Mouse (Mus musculus): Measurements from ENCODE around the gene Cradd.

Cradd gene

GRCm38 (mm10) chr10:95207423-95207822, 116.5 kb downstream of the Cradd start:
- no peak for DNase-seq (ENCODE audit: low spot score in 2 of 2)

DNA sequence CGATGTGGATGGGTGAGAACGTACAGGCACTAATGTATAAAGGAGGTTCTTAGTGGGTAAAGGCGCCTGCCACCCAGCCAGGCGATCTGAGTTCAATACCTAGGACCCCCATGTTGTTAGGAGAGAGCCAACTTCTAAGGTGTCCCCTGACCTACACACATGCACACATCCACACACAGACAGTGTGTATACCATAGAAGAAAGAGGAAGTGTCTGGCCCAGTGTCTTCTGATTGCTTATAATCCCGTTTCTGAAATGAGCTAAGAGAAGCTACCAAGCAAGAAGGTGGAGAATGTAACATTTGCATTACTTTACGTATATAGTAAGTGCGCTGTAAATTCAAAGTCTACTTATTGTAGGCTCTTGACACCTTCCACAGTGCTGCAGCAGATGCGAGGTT, 122.4 kb downstream of the Cradd start:
- DNase-seq (ENCODE audit: low spot score in 2 of 2): no peak

- DNase-seq (ENCODE audit: low spot score in 2 of 2): no peak
These were observed 123.6 kb downstream of the Cradd start for GRCm38 (mm10) chr10:95200323-95200722.

DNA sequence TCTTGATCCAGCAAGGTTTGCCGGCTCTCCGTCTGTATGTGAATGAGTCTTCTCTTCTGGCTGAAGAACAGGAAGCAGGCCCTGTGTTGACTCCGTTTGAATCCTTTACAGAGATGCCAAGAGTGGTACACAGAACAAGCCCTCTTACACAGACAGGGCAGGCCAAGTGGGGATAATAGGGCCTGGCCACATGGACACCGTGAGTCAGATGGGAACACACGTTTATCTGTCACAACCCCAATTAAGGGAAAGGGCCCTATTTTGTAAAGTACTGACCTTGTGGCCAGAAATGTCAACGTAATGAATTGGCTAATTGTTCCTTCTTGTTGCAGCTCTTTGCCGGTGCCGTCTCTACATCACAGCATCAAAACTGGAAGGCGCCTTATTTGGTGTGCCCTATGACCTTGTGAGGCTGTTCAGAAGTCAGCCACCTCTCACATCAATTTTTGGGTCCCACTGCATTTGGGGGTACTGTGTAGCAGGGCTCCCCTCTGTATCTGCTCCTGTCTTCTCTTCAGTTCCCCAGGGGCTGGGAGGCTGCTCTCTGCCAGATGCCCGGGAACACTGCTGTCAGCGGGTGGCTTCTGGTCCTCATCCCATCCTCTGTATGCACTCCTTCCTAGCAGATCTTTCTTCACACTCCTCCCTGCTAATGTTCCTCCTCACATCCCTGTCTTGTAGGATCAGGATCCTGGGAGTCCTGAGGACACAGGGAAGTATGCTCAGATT, 124.2 kb downstream of the Cradd start:
- no peak for DNase-seq (ENCODE audit: low spot score in 2 of 2)

DNA sequence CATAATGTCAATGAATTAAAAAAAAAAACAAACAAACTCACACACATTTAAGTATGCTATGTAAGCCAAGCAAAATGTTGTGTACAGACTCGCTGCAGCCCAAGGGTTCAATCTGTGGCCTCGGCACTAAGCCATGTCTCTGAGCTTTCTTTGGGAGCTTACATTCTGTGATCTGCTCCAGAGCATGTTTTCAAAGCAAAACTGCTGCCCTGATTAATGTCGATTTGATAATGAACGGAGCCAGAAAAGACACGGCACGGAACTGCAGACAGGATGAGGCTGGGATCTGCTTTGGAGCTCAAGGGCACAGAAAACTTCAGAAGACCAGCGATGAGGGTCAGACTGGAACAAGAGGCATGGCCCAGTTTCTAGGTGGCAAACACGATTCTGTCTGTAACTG, 126.6 kb downstream of the Cradd start:
- DNase-seq (ENCODE audit: low spot score in 2 of 2): no peak

- DNase-seq (ENCODE audit: low spot score in 2 of 2): no peak
These were observed 128.2 kb downstream of the Cradd start for GRCm38 (mm10) chr10:95195719-95196118.

- no peak for DNase-seq (ENCODE audit: low spot score in 2 of 2)
These were observed 129.2 kb downstream of the Cradd start for GRCm38 (mm10) chr10:95194776-95195175.

GRCm38 (mm10) chr10:95193875-95194281, 130.1 kb downstream of the Cradd start:
- DNase-seq (ENCODE audit: low spot score in 2 of 2): no peak

- no peak for DNase-seq (ENCODE audit: low spot score in 2 of 2)
These were observed 132.1 kb downstream of the Cradd start for GRCm38 (mm10) chr10:95191881-95192280.

- no peak for DNase-seq (ENCODE audit: low spot score in 2 of 2)
These were observed 132.7 kb downstream of the Cradd start for GRCm38 (mm10) chr10:95191151-95191655.

GRCm38 (mm10) chr10:95189550-95190211, 134.3 kb downstream of the Cradd start:
- DNase-seq (ENCODE audit: low spot score in 2 of 2): no peak

DNA sequence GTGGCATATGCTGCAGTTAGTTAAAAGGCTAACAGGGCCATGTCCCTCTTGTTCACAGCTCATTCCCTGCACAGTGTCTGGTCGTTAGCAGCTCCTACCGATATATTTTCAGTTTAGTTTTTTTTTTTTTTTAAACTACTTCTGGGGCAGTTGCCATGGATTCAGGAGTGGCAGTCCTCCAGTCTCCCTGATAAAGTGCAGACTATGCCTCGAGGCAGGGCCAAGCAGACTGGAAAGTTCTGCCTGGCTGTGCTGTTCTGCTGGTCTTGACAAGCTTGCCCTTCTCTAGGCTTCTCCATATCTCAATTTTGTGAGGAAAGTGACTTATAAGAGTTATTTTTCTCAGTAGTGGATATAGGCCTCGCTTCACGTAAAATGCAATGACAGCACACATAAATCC, 139.7 kb downstream of the Cradd start:
- no peak for DNase-seq (ENCODE audit: low spot score in 2 of 2)

- DNase-seq (ENCODE audit: low spot score in 2 of 2): peak in 1 of 2 experiments; percentile 37
These were observed 140.9 kb downstream of the Cradd start for GRCm38 (mm10) chr10:95183051-95183450.

DNA sequence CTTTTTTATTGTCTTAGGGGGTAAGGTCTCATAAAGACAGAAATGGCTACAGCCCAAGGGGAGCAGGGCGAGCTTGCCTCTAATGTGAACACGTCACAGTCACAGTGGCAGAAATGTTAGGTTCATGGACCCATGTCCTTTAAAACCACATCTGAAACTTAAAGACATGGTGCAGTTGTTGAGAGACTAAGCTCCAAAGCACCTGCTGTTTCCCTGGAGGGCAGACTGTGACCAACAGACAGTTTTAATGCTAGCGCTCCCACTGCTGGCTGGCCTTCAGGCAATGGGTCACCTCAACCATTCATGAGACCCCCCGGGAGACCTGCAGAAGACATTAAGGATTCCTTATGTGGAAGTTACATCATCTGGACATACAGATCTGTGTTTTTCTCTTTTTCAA, 141.5 kb downstream of the Cradd start:
- DNase-seq (ENCODE audit: low spot score in 2 of 2): no peak

GRCm38 (mm10) chr10:95181553-95181952, 142.4 kb downstream of the Cradd start:
- DNase-seq (ENCODE audit: low spot score in 2 of 2): no peak

DNA sequence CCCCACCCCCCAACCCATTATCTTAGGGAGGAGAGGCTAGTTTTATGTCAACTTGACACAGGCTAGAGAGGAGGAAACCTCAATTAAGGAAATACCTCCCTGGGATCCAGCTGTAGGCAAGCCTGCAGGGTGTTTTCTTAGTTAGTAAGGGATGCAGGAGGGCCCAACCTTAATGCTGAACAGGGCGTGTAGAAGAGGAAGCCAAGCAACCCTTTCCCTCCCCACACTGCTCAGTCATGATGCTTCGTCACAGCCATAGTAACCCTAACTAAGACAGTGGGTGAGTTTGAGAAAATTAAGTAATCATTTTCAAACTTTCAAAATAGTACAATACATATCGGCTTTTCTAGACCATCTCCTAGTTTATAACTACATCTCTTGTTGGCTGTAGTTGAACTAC, 143.0 kb downstream of the Cradd start:
- no peak for DNase-seq (ENCODE audit: low spot score in 2 of 2)

DNA sequence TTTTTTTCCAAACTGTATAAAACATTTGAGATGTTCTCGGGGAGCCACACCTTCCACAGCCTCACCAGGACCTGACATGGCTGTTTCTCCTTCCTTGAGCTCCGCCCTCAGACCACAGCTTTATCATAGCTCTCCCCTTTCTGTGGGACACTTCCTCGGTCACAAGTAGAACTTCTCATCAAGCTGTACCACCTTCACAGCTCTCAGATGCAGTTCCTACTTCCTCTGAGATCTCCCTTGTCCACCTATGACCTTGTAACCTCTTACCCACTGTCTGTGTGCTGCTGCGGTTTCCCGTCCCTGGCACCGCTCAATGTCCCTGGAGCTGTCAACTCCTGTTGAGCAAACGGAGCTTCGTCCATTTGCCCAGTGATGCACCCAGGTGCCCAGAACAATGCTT, 143.8 kb downstream of the Cradd start:
- no peak for DNase-seq (ENCODE audit: low spot score in 2 of 2)

DNA sequence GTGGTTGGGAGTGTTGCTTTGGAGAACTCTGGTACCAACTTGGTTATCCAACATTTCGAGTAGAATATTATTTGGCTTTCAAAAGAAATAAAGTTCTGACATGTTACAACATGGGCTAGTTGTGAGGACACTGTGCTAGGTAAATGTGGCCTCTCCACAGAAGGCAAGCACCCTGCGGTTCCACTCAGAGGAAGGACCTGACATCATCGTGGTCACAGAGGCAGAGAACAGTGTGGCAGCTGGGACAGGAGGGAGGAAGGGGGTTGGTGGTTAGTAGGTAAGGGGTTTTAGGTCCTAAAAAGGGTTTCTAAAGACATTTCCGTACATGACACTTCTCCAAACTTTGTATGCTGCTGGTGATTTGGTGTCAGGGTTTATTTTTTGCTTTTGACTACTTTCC, 145.1 kb downstream of the Cradd start:
- no peak for DNase-seq (ENCODE audit: low spot score in 2 of 2)

- no peak for DNase-seq (ENCODE audit: low spot score in 2 of 2)
These were observed 148.4 kb downstream of the Cradd start for GRCm38 (mm10) chr10:95175423-95176120.

GRCm38 (mm10) chr10:95174260-95174659, 149.7 kb downstream of the Cradd start:
- no peak for DNase-seq (ENCODE audit: low spot score in 2 of 2)

DNA sequence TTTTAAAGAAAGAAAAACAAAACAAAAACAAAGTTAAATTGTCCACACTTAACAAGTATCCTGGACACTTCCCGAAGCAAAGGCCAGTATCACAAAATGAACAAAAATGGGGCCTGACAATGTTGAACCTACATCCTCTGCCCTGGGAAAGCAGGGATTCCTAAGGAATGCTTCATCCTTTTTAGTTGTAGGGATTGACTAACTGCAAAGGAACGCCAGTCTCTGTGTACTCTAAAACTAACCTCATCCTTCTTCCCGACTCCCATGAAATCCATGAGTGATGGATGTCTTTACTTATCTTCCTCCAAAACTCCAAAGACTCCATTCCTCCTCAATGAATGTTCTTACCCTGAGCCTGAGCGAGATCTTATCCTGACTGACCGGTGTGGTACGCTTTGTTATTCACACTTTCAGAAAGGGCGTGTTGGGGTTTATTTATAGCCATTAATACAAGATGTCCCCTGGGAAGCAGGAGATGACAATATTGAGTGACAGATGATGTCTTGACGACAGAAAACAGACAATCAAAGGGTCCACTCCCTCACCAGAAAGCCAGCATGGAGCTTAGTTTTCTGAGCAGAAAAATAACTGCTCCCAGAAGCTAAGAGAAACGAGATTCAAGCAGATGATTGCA, 153.1 kb downstream of the Cradd start:
- DNase-seq (ENCODE audit: low spot score in 2 of 2): no peak

GRCm38 (mm10) chr10:95164949-95165348, 159.0 kb downstream of the Cradd start:
- DNase-seq (ENCODE audit: low spot score in 2 of 2): no peak

All from urinary bladder, adult 18-20 months (tissue).